Mouse (Mus musculus): ENCODE data around the gene Bcl2l15. TPM values are rescaled to one million over a fixed set of nuclear protein-coding genes. Genes with fewer than 3 reads are reported as not detected.

Bcl2l15 gene
- polyA plus RNA-seq, 1 experiment from 2014 or later, result 5.2 TPM

DNA sequence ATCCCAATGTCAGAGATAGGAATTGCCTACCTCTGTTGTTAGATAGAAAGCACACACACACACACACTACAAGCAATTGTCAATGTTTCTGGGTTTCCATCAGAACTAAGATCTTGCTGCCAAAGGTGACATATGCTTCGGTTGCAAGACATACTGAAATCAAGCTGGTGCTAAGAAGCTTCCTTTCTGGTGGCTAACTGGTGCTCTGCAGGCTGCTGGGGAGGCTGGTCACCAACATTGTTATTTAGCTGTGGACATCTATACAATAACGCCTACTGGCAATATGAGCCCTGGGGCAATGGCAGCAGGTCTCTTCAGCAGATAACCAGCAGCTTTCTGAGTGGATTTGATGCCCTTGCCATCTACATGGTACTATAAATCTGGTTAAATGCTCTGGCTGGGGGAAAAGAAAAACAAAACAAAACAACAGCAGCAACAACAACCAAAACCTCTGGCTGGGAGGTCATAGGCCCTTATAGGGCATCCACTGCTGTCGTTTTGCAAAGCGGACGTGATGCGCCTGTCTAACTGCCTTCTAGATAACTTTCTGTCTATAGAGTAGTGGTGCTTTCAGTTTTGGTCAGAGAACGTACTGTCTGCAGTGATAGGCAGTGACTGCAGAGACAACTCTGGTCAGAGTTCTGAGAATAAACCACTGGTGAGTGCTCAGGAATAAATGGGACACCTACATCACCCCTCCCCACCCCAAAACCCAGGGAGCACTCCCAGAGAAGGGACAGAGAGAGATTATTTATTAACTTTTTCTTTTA is 24.8 kb downstream of the Bcl2l15 start:
- ATAC-seq (ENCODE audit: low FRiP score, low TSS enrichment), result no peak
- Histone ChIP-seq H3K27me3 (ENCODE audit: control insufficient read depth, insufficient read depth, low read length) (no peaks in the 10 kb centered on the region), H3K36me3 (ENCODE audit: control insufficient read depth, insufficient read depth, low read length) (no peaks in the 10 kb centered on the region), H3K9ac (ENCODE audit: low read length) (no peak overlapping the region), H3K27ac (replicated peaks) (no peak overlapping the region), H3K4me2 (replicated peaks; ENCODE audit: low read depth) (no peak overlapping the region), H3K4me3 (ENCODE audit: low read depth, low read length) (no peak overlapping the region), H3K9me3 (ENCODE audit: control insufficient read depth, low read length) (no peaks in the 10 kb centered on the region), H3K4me1 (replicated peaks; ENCODE audit: control insufficient read depth, insufficient read depth) (no peaks in the 10 kb centered on the region)
- no peak for DNase-seq (ENCODE audit: low spot score)
- WGBS, result 86% methylated on average over 7 of the region's 7 CpGs
- TF ChIP-seq EP300 (optimal IDR thresholded peaks at IDR 0.05) (no peak), CTCF (IDR thresholded peaks at IDR 0.05; ENCODE audit: low read depth) (no peak)

DNA sequence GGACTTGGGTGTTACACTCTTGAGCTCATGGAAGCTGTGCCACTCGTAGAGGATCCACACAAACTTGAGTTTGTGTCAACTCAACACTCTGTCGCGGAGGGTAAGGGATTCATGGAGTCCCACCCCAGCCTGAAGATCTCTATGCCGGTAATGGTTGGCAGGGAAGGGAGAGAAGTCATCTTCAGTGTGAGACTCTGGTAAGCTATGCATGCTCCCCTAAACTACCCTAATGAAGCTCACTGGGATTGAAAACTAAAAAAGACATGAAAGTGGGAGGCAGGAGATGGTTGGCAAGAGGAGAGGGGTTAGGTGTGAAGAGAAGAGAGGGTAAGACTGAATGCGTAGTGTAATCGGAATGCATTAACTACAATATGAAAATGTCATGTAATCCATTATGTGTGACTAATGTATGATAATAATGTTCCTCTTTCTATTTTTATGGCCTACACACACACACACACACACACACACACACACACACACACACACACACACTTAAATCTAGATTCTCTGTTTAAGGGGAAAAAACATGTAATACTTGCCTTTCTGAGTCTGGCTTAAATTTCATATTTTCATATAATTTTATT is 25.7 kb downstream of the Bcl2l15 start:
- no peaks in the 10 kb centered on the region for H3K9me3 ChIP-seq (ENCODE audit: control insufficient read depth, low read length)
- no peak for ATAC-seq (ENCODE audit: low FRiP score, low TSS enrichment)
- no peak overlapping the region for H3K4me3 ChIP-seq (ENCODE audit: low read depth, low read length)
- 89% methylated on average over 6 of the region's 6 CpGs for WGBS
- H3K9ac ChIP-seq (ENCODE audit: low read length), result no peak overlapping the region
- H3K27me3 ChIP-seq (ENCODE audit: control insufficient read depth, insufficient read depth, low read length), result no peaks in the 10 kb centered on the region
- TF ChIP-seq CTCF (IDR thresholded peaks at IDR 0.05; ENCODE audit: low read depth) (no peak), EP300 (optimal IDR thresholded peaks at IDR 0.05) (no peak)
- H3K27ac ChIP-seq (replicated peaks), result no peak overlapping the region
- DNase-seq (ENCODE audit: low spot score), result no peak
- H3K4me1 ChIP-seq (replicated peaks; ENCODE audit: control insufficient read depth, insufficient read depth), result no peaks in the 10 kb centered on the region
- H3K36me3 ChIP-seq (ENCODE audit: control insufficient read depth, insufficient read depth, low read length), result no peaks in the 10 kb centered on the region
- no peak overlapping the region for H3K4me2 ChIP-seq (replicated peaks; ENCODE audit: low read depth)

DNA sequence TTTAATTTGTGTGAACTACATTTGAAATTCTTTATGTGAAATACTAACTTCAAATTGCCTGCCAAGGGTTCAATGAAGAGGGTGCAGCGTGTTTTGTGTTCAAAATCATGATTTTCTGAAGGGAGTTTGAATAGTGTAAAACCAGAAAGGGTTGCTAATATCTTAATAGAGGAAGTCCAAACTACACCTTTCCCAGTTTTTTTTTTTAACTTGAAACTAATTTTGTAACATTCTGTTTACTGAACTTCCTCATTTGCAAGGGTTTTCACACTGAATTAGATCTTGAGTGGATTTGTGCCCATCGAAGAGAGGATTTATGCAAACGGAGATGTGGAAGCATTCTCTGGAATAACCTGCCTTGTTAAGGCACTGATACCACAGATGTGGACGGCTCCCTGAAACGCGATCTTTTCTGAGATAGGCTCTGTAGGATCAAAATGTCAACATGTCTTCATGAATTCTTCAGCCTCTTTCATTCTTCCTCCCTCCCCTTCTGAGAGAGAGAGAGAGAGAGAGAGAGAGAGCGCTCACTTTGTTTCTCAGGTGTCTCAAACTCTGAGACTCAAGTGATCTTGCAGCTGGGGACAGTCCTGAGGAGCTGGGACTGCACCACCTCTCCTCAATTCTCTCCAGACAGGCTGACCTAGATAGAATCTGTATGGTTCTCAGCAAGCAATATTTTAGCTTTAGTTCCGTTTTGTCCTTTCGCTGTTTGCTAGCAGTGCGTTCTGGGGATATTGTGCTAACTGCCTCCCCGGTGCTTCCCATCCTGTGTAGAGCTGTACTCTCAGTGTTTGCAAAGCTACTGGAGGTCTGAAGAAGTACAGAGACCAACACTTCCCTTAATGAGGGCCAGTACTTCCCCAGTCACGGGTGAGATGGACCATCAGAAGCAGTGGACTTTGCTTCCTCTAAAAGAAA is 26.7 kb downstream of the Bcl2l15 start, which contains the start of gene Ptpn22:
Gene Ptpn22, plus strand, starts transcription at position 915 of the 921 bp plus-strand sequence.
- Histone ChIP-seq H3K4me1 (replicated peaks; ENCODE audit: control insufficient read depth, insufficient read depth) (no peaks in the 10 kb centered on the region), H3K27me3 (ENCODE audit: control insufficient read depth, insufficient read depth, low read length) (no peaks in the 10 kb centered on the region), H3K9me3 (ENCODE audit: control insufficient read depth, low read length) (no peaks in the 10 kb centered on the region), H3K36me3 (ENCODE audit: control insufficient read depth, insufficient read depth, low read length) (no peaks in the 10 kb centered on the region), H3K27ac (replicated peaks) (no peak within 1 kb of the TSS), H3K4me2 (replicated peaks; ENCODE audit: low read depth) (no peak within 1 kb of the TSS), H3K9ac (ENCODE audit: low read length) (no peak within 1 kb of the TSS), H3K4me3 (ENCODE audit: low read depth, low read length) (no peak within 1 kb of the TSS)
- TF ChIP-seq CTCF (IDR thresholded peaks at IDR 0.05; ENCODE audit: low read depth) (no peak), EP300 (optimal IDR thresholded peaks at IDR 0.05) (no peak)
- ATAC-seq (ENCODE audit: low FRiP score, low TSS enrichment) (no peak), DNase-seq (ENCODE audit: low spot score) (no peak)
- 65% methylated on average over 12 of the region's 12 CpGs for WGBS

DNA sequence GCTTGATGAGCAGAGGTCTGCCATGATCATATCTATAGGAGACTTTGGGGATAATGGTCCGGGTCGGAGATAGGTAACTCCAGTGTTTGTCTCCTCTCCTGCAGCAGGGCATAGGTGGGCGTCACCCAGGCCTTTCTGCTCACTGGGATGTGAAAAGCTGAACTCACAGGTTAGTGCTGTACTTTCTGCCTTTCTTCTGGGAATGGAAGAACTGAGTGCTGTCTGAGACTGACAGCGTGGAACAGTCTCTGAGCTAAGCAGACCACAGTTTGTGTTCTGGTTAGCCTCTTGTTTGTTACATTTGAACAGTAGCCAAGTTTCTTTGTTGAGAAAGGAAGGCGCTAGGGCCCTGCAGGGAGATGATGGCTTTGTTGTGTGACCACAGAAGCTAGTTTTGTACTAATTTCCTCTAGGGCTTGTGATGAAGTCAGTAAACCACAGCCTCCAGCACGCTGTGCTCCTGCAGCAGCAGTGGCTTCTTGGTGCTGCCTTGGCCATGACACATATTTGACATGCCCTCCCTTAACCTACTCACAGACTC is 27.5 kb downstream of the Bcl2l15 start:
- H3K4me1 ChIP-seq (replicated peaks; ENCODE audit: control insufficient read depth, insufficient read depth), result no peaks in the 10 kb centered on the region
- DNase-seq (ENCODE audit: low spot score), result no peak
- no peaks in the 10 kb centered on the region for H3K27me3 ChIP-seq (ENCODE audit: control insufficient read depth, insufficient read depth, low read length)
- no peak for ATAC-seq (ENCODE audit: low FRiP score, low TSS enrichment)
- H3K9ac ChIP-seq (ENCODE audit: low read length), result no peak overlapping the region
- no peaks in the 10 kb centered on the region for H3K36me3 ChIP-seq (ENCODE audit: control insufficient read depth, insufficient read depth, low read length)
- H3K27ac ChIP-seq (replicated peaks), result no peak overlapping the region
- no peak for TF ChIP-seq EP300 (optimal IDR thresholded peaks at IDR 0.05)
- H3K4me3 ChIP-seq (ENCODE audit: low read depth, low read length), result no peak overlapping the region
- no peak overlapping the region for H3K4me2 ChIP-seq (replicated peaks; ENCODE audit: low read depth)
- no peaks in the 10 kb centered on the region for H3K9me3 ChIP-seq (ENCODE audit: control insufficient read depth, low read length)
- 61% methylated on average over 6 of the region's 6 CpGs for WGBS

DNA sequence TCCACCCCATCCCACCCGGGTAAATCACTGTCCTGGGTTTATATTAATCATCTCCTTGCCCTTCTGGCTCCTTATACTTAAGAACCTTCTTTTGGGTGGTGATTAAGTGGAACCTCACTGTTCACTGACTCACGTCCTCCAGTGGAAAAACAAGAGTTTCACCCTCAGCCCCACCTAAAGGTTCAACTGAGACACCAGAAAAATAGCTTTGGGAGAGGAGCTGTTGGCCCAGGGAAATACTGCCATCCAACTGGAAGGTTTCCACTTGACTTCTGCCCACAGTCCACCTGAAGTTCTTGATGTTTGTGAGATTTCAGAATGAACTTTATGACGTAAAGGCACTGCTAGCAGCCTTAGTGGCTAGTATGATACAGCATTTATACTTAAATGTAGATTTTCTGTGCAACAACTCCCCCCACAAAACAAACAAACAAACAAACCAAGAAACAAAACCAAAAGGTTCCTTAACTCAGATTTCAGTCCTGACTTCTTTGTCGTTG is 30.4 kb downstream of the Bcl2l15 start:
- Histone ChIP-seq H3K4me3 (ENCODE audit: low read depth, low read length) (no peak overlapping the region), H3K4me1 (replicated peaks; ENCODE audit: control insufficient read depth, insufficient read depth) (no peaks in the 10 kb centered on the region), H3K27me3 (ENCODE audit: control insufficient read depth, insufficient read depth, low read length) (no peaks in the 10 kb centered on the region)

More for the DNA sequence above, 30.4 kb downstream of the Bcl2l15 start:
- WGBS, result 54% methylated on average over 4 of the region's 4 CpGs
- H3K27ac ChIP-seq (replicated peaks), result no peak overlapping the region
- H3K9me3 ChIP-seq (ENCODE audit: control insufficient read depth, low read length), result no peaks in the 10 kb centered on the region
- TF ChIP-seq EP300 (optimal IDR thresholded peaks at IDR 0.05) (no peak), CTCF (IDR thresholded peaks at IDR 0.05; ENCODE audit: low read depth) (no peak)
- no peak for DNase-seq (ENCODE audit: low spot score)
- no peak for ATAC-seq (ENCODE audit: low FRiP score, low TSS enrichment)
- no peak overlapping the region for H3K4me2 ChIP-seq (replicated peaks; ENCODE audit: low read depth)
- no peak overlapping the region for H3K9ac ChIP-seq (ENCODE audit: low read length)
- no peaks in the 10 kb centered on the region for H3K36me3 ChIP-seq (ENCODE audit: control insufficient read depth, insufficient read depth, low read length)

All from stomach, postnatal 0 days (tissue).